Mouse (Mus musculus): ENCODE measurements around the gene Camk2d.

Camk2d gene

GRCm38 (mm10) chr3:126612748-126613509 is 16.8 kb downstream of the Camk2d start:
- DNase-seq (ENCODE audit: low spot score in 2 of 2) = no peak

GRCm38 (mm10) chr3:126613510-126614128 is 17.5 kb downstream of the Camk2d start:
- DNase-seq (ENCODE audit: low spot score in 2 of 2) = no peak

- no peak for DNase-seq (ENCODE audit: low spot score in 2 of 2)
Measured at GRCm38 (mm10) chr3:126615306-126615705, 19.2 kb downstream of the Camk2d start.

GRCm38 (mm10) chr3:126620152-126620551 is 24.1 kb downstream of the Camk2d start:
- DNase-seq (ENCODE audit: low spot score in 2 of 2) = no peak

DNA sequence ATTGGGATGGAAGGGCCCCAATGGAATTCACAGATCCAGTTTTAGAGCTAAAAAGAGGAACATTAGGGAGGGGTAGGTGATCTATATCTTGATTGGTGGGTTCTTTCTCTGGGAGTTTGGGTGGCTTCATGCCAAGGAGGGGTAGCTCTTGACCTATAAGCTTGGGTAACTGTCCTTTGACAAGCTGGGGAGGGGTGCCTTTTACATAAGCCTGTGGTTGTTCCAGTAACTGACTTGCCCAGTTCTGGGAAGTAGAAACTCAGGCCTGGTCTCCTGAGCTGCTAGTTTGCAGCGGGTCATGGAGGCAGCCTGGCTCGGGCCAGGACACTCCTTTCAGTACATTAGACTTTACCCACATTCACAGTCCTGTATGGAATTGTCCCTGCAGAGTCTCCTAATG is 26.4 kb downstream of the Camk2d start:
- DNase-seq (ENCODE audit: low spot score in 2 of 2) = no peak

DNA sequence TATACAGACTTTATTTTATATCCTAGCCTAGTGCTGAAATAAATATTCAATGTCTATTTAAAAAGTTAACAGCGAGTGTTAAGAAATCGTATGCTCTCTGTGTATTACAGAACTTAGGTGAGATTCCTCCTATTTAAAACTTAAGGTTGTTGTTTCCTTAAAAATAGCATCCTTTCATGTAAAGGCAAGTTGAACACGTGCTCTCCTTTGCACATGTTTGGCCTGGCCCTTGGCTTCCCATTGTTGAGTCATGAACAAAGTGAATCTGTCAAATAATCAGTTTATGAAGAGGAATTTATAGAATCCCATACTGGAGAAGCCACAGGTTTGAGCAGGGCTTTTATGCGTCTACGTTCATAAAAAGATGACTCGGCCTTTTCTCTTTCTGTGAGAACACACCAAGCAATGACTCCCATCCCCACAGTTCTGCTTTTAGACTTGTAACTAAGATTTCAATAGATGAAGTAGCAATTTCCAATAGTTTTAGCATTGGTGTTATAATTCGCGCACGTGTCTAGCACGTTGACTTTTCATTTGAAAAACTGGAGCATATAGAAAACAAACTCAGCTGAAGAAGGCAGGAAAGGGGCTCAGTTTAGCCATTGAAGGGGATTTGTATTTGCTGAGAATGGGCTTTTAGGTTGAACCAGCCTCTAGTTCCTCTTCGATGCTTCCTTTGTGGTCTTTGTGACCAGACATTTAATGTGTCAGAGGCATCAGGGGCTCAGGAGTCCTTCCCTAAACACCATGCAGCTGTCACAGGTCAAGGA is 29.1 kb downstream of the Camk2d start:
- DNase-seq (ENCODE audit: low spot score in 2 of 2) = no peak

DNA sequence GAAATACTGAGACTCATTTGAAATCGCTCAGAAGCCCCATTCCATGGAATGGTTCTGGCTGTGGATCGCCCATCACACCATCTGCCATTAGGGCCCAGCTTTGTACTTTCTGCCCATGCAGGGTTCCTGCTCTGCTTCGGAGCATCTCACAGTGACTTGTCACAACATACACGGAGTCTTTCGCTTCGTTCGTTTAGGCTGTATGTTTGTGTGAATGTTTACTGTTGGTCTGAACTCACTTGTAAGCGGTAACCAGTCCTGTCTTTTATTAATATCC is 29.6 kb downstream of the Camk2d start:
- no peak for DNase-seq (ENCODE audit: low spot score in 2 of 2)

DNA sequence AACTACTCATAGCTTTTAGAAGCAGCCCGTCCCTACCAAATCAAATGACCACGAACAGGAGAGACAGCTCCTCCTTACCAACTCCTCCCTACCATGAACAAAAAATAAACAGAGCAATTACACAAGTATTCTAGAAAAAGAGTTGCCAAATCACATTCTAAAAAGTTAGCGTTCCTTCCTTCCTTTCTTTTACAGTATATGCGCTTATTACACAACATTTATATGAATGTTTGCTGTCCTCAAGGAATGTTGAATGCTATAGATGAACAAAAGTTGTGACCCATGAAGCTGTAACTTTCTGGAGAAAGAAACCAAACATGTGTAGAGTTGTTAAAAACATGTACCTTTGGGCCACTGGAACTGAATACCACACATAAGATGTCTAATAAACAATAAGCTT is 31.9 kb downstream of the Camk2d start:
- DNase-seq (ENCODE audit: low spot score in 2 of 2) = no peak

- no peak for DNase-seq (ENCODE audit: low spot score in 2 of 2)
Measured at GRCm38 (mm10) chr3:126628380-126628779, 32.3 kb downstream of the Camk2d start.

DNA sequence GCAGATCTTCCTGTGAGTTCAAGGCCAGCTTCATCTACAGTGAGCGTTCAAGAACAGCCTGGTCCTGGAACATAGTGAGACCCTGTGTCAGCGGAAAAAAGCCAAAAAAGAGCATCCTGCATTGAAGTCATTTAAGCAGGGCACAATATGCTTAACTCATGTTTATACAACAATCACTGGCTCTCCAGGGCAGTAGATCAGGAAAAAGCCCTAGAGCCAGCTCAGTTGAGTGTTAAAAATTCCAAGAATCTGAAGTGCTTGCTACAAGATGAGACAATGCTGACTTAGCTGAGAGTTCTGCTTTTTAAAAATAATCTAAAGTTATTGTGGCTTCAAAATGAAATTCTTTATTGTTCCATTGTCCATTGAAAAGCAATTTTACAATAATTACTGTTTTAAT is 32.9 kb downstream of the Camk2d start:
- no peak for DNase-seq (ENCODE audit: low spot score in 2 of 2)

DNA sequence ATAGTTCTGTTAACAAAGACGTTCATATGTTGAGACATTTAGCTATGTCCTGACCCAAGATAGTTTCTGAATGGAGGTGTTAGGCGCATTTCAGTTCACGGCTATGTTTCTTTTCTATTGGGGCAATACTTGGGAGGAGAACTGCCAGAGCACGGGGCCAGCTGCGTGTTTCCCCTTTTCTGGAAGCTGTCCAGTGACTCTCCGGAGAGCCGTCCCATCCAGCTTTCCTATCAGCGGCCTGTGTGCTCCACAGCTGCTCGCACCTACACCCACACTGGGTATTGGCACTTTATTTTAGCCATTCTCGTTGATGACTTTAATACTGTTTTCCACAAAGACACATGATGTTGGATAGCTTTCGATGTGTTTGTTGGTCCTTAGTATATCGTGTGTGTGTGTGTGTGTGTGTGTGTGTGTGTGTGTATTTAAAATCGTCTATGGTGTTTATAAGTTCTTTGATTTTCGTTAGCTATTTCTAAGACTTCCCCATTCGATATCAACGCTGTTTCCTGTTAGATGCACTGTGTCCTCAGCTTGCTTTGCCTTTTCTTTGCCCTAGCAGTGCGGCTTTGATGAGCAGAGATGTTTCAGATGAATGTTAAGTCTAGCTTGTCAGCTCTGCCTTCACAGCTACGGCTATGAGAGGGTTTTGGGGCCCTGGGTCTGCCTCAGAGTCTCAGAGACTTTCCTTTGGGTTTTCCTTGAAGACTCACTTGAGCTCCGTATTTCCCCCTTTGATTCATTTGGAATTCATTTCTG is 34.2 kb downstream of the Camk2d start:
- DNase-seq (ENCODE audit: low spot score in 2 of 2) = peak; percentile 57 to 77

DNA sequence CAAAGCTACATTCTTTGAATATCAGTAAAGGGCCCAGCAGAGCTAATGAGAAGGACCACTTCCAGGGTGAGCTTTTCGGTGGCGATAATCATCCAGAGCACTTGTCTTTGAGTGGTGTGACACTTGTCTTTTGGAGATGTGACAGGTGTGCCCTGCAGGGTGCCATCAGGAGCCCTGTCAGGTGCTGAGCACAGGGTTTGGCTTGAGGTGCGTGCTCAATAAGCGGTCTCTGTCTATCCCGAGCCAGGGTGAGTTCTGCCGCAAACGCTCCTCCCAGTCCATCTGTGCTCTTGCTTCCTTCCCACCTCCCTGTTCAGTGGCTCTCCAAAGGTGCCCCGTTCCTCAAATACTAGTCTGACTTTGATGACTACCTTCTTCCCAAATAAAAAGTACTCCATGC is 35.5 kb downstream of the Camk2d start:
- no peak for DNase-seq (ENCODE audit: low spot score in 2 of 2)

DNA sequence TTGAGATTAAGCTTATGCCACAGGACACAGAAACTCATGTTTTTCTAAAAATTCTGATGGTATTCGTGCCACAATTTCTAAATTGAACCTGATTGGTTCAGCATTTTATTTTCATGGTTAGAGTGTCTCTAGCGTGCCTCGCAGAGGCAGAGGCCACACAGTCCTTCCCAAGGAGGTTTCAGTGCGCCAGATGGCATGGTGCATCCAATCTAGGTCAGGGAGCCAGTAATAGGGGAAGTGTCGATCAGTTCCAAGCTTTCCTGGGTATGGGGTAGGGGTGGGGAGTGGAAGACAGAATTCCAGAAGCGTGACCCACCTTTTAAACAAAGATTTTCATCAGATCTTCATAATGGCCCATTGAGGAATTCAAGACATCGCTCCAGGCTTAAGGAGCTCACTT is 36.5 kb downstream of the Camk2d start:
- no peak for DNase-seq (ENCODE audit: low spot score in 2 of 2)

DNA sequence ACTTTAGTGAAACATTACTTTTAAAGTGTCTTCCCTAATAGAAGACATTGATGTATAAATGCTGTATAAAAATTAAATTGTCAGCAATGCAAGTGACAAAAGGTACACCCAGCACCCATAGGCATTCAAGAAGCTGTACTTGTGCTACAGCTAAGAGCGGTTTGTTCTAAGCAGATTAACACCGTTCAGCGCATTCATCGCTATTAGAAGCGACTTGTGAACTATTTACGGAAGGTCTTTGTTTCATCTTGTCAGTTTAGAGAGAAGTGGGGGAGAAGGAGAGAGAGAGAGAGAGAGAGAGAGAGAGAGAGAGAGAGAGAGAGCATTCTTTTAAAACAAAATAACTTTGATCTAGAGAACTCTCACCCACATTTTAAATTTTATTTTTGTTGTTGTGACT is 38.1 kb downstream of the Camk2d start:
- no peak for DNase-seq (ENCODE audit: low spot score in 2 of 2)

DNA sequence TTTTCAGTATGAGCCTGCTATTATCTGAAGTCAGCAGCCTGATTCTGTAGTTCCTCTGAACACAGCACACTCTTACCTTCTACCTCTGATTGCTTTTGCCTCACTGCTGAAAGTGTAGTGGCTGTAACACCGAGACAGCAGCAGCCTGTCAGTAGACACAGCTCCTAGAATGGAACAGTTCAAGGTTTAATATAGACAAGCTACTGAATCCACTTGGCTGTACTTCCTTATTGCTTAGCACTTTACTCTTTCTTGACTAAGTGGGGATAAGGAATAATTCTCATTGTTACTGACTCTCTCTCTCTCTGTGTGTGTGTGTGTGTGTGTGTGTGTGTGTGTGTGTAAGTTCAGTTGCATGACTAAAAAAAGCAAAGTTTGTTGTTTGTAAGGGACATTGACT is 42.2 kb downstream of the Camk2d start:
- DNase-seq (ENCODE audit: low spot score in 2 of 2) = no peak

- DNase-seq (ENCODE audit: low spot score in 2 of 2) = peak; percentile 49
Measured at GRCm38 (mm10) chr3:126639098-126639513, 43.0 kb downstream of the Camk2d start.

DNA sequence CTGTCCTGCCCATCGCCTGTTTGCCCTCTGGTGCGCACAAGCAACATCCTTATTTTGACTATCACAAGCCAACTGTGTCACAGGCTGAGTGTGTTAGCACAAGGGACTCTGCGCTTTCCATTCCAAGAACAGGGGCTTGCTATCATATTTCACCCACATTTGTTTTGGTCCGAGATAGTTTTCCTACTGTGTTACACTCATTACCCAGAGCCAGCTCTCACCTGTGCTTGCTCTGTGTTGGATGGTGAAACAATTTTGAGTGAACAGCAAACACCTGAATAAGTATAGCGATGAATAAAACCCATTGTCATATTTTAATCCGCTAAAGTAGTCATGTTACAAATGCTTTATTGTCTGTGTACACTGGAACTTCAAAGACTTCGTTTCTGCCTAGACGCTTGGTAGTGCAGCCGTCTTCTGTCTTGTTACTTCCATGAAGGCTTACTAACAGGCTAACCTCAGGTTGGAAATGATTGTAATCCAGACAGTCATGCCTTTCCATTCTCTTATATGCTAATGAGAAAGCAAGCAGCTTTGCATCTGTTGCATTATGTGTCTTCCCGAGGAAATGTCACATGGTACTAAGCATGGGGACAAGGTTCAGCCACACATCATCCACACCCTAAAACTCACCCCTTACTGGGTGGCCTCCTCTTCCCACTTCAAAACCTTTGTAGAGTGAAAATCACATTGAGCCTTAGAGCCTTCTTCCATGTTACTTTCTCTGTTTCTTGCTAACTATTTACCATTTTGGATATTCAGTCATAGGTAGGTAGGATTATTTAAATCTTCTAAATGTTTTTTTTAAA is 44.5 kb downstream of the Camk2d start:
- no peak for DNase-seq (ENCODE audit: low spot score in 2 of 2)

DNA sequence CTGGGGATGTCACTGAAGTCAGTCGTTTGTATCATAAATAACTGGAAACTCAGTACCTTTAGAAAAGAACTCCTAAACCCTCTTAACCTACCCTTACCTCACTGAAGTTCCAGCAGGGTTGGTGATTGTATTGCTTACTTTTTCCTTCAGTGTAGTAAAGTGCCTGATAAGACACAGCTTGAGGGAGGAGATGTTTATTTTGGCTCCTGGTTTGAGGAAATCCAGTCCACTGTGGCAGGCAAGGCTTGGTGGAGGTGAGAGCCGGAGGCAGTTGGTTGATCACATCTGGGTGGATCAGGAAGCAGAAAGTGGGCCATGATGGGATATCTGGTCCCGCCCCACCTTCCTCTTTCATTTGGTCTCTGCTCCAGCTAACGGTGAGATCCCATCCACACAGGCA is 45.3 kb downstream of the Camk2d start:
- no peak for DNase-seq (ENCODE audit: low spot score in 2 of 2)

GRCm38 (mm10) chr3:126643071-126644010 is 47.2 kb downstream of the Camk2d start:
- DNase-seq (ENCODE audit: low spot score in 2 of 2) = no peak

- DNase-seq (ENCODE audit: low spot score in 2 of 2) = no peak
Measured at GRCm38 (mm10) chr3:126650332-126650731, 54.2 kb downstream of the Camk2d start.
